Mouse (Mus musculus) embryonic facial prominence, embryonic 13.5 days (tissue): ENCODE measurements around the gene Csf2ra. TPM values are rescaled to one million over a fixed set of nuclear protein-coding genes. Genes with fewer than 3 reads are reported as not detected.
"Not testable (repeated sequence)": the region's sequence is repeated elsewhere in the genome, so short reads cannot be mapped to it uniquely, and the experiment has no call there.

Source experiments
- ATAC-seq: fragments of 200-750 bp; cut with Nextera tagmentation; 2 replicates; pipeline ENCODE4 v1.8.0; 2017; ENCODE audit warnings: low read depth; ENCODE audit not compliant: insufficient number of reproducible peaks, insufficient read depth, low FRiP score, low TSS enrichment
- H3K27ac ChIP-seq: fragments of 300-500 bp; sonication (generic); 2 replicates; pipeline ENCODE4 v1.5.1; 2015; ENCODE audit warnings: moderate library complexity, mild to moderate bottlenecking, inconsistent platforms
- H3K27me3 ChIP-seq: fragments of 300-500 bp; sonication (generic); 2 replicates; pipeline ENCODE4 v1.6.1; 2015; ENCODE audit warnings: mild to moderate bottlenecking, inconsistent platforms
- H3K36me3 ChIP-seq: fragments of 300-500 bp; sonication (generic); 2 replicates; pipeline ENCODE4 v1.6.1; 2015; ENCODE audit warnings: mild to moderate bottlenecking, inconsistent platforms
- H3K4me1 ChIP-seq: fragments of 300-500 bp; sonication (generic); 2 replicates; pipeline ENCODE4 v1.6.1; 2015; ENCODE audit warnings: inconsistent platforms
- H3K4me2 ChIP-seq: fragments of 300-500 bp; sonication (generic); 2 replicates; pipeline ENCODE4 v1.6.1; 2015; ENCODE audit warnings: moderate library complexity, mild to moderate bottlenecking, inconsistent platforms
- H3K4me3 ChIP-seq: fragments of 300-500 bp; sonication (generic); 2 replicates; pipeline ENCODE4 v1.5.1; 2015; ENCODE audit warnings: mild to moderate bottlenecking, inconsistent platforms
- H3K9ac ChIP-seq: fragments of 300-500 bp; sonication (generic); 2 replicates; pipeline ENCODE4 v1.6.1; 2015; ENCODE audit warnings: mild to moderate bottlenecking, inconsistent platforms
- H3K9me3 ChIP-seq: fragments of 300-500 bp; sonication (generic); 2 replicates; pipeline ENCODE4 v1.6.1; 2016; ENCODE audit warnings: inconsistent platforms
- WGBS: fragments of 180-500 bp; shearing (Covaris S2); methylation state at CpG from one replicate; pipeline ENCODE4 v1.1.7; 2015; ENCODE audit warnings: mixed read lengths; 5-methylcytosine and 5-hydroxymethylcytosine counted together
- polyA plus RNA-seq: library from polyadenylated mRNA; unstranded; fragments of >200 nt; fragmentation: Nextera tagmentation; extraction: Ambion mirVana; gene quantifications from 2 replicates; pipeline ENCODE4 v1.2.1, GENCODE M21; 2015

Gene Csf2ra
- polyA plus RNA-seq: 36.7 and 40.4 TPM in 2 replicates

DNA sequence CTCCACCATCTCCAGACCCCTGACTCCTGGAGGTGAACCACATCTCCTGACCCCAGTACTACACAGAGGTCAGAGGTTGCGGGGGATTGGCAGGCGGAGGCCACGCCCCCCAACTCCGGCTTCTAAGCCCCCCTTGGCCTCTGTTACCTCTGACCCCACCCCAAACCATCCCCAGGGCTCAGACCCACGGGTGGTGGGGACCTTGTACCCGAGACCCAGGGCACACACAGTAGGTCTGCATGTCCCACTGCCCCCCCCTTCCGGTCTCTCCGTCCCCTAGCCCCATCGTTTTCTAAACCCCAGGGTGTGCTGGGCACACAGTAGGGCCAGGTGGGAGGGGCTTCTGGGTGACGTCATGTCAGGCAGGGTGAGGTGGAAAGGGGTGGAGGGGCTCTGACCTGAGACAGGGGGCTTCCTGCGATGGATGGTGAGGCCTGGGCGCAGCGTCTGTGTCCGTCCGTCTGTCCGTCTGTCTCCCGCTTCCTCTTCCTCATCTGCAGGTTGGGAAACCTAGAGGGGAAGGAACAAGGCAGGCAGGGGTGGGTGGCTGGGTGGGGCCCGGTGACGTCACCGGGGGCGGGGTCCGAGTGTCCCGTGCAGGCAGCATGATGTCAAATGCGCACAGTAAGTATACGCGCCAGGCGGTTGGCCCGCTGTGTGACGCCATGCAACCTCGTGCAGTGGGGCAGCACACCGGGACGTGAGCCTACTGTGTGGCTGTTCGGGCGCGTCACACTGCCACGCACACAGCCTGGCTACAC is at the start of gene Csf2ra:
Csf2ra (minus strand) TSS at position 489 of the 761 bp plus-strand sequence.
- 59% methylated on average over 36 of the region's 36 CpGs for WGBS
- H3K36me3 ChIP-seq: no peaks in the 10 kb centered on the region
- H3K4me2 ChIP-seq: peak within 1 kb of the TSS; percentile 65
- H3K27ac ChIP-seq: peak within 1 kb of the TSS; percentile 82
- H3K9ac ChIP-seq: peak within 1 kb of the TSS; percentile 55; the same call in 1 of the 2 replicates
- peak within 1 kb of the TSS; percentile 59 for H3K4me3 ChIP-seq
- H3K4me1 ChIP-seq: no peaks in the 10 kb centered on the region; the same call in 1 of the 2 replicates
- no peak for ATAC-seq
- H3K9me3 ChIP-seq: 0 out of 2 replicates have a peak, but pooled peaks cover 4% of the 10 kb centered on the region
- no peaks in the 10 kb centered on the region for H3K27me3 ChIP-seq

DNA sequence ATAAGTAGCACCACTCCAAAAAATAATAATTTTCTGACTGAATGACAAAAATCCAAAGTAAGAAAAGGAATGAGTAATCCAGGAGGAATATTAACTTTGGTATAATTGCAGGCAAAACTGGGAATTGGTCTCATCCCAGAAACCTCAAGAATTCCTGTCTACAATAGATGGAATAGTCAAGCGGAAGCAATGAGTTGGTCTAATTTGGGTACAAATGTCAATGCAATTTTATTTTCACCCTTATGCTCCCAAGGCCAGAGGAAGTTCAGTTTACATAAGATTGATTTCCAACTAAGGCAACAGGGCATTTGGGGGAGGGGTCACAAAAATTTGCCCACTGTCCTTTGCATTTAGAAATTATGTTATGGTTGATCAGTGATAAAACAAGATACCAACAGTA is 47.2 kb upstream of the Csf2ra start:
- Histone ChIP-seq H3K4me1 (no peaks in the 10 kb centered on the region), H3K4me2 (no peak overlapping the region), H3K36me3 (no peaks in the 10 kb centered on the region), H3K9me3 (no peaks in the 10 kb centered on the region), H3K4me3 (no peak overlapping the region), H3K9ac (no peak overlapping the region), H3K27me3 (no peaks in the 10 kb centered on the region), H3K27ac (no peak overlapping the region)
- no peak for ATAC-seq
- 83% methylated on average over 1 of the region's 1 CpGs for WGBS

DNA sequence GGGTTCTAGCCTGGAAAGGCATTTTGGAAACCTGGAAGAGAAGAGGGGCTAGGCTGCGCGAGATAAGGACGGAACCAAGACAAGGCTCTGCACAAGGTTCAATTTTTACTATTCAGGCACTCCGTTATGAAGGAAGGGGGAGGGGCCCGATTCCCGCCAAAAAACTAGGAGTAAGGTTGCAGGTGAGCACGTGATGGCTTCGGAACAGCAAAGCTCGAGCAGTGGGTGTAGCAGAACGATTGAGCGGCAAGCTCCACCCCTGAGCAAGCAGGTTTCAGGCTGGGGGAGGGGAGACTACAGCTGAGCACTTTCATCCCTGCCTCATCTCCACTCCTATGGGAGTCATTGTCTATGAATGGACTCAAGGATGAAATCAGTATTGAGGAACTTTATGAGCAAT is 40.9 kb upstream of the Csf2ra start:
- not testable (repeated sequence) for H3K27ac ChIP-seq, H3K36me3 ChIP-seq, H3K9ac ChIP-seq, H3K9me3 ChIP-seq, H3K4me3 ChIP-seq, H3K27me3 ChIP-seq, H3K4me1 ChIP-seq, ATAC-seq, H3K4me2 ChIP-seq
- WGBS: 33% methylated on average over 11 of the region's 11 CpGs

DNA sequence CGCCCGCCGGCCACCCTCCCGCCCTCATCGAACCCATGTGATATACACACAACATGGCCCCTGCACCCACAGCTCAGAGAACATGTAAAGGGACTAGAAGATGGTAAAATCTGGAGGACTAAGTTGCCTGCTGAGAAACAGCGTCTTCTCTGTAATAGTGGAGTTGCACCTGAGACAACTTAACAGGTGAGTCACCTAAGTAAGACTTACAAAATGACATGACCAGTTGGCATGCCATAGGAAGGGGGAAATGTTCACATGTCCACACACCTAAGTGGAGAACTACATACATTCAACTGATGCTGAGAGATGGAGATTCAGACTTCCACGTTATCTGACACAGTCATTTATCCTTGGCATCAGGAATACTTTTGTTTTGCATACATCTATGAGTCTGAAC is 38.9 kb upstream of the Csf2ra start:
- WGBS: 22% methylated on average over 7 of the region's 7 CpGs

DNA sequence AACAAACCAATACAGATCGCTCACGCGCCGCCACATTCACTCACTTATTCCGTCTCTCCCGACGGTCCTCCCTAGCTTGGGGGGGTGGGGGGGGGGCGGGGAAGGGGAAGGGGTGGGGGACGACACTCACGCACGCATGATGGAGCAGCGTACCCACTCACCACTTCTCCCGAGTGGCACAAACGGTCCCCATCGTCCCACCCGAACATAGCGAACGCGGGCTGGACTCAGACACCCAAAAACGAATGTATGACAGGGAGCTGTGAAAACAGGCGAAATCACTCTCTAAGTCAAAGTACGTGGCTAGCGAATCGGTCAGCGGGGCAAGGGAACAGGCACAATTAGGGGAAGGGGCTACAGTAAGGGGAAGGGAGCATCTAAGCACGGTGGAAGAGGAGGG is 38.4 kb upstream of the Csf2ra start:
- H3K9me3 ChIP-seq: no peaks in the 10 kb centered on the region
- no peak overlapping the region for H3K4me3 ChIP-seq
- ATAC-seq: no peak
- 4% methylated on average over 25 of the region's 26 CpGs for WGBS
- no peak overlapping the region for H3K4me2 ChIP-seq
- no peak overlapping the region for H3K27ac ChIP-seq
- H3K4me1 ChIP-seq: no peaks in the 10 kb centered on the region
- H3K9ac ChIP-seq: no peak overlapping the region
- no peaks in the 10 kb centered on the region for H3K36me3 ChIP-seq
- no peaks in the 10 kb centered on the region for H3K27me3 ChIP-seq

More for the DNA sequence above, 38.9 kb upstream of the Csf2ra start:
- Histone ChIP-seq H3K4me2 (no peak overlapping the region), H3K27me3 (no peaks in the 10 kb centered on the region), H3K4me3 (no peak overlapping the region), H3K27ac (no peak overlapping the region), H3K9me3 (no peaks in the 10 kb centered on the region), H3K9ac (no peak overlapping the region), H3K4me1 (no peaks in the 10 kb centered on the region), H3K36me3 (no peaks in the 10 kb centered on the region)
- no peak for ATAC-seq

DNA sequence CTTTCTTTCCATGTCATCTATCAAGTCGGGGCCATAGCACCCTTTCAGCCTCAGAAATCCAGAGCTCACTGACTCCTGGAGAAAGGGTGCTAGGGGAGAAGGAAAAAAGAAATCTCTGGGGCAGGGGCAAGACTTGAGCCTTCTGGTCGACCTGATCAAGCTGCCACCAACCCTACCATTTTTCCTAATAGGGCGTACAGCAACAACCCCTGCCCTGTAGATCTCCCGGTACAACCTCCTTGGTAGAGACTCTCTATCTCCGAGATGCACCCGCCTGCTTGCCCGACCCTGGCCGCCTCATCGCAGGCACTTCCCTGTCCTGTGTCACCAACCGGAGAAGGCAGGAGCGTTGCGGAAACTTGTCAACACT is 38.0 kb upstream of the Csf2ra start:
- ATAC-seq: no peak
- 2% methylated on average over 12 of the region's 12 CpGs for WGBS
- Histone ChIP-seq H3K27ac (no peak overlapping the region), H3K9me3 (no peaks in the 10 kb centered on the region), H3K4me1 (no peaks in the 10 kb centered on the region), H3K4me3 (no peak overlapping the region), H3K36me3 (no peaks in the 10 kb centered on the region), H3K4me2 (no peak overlapping the region), H3K27me3 (no peaks in the 10 kb centered on the region), H3K9ac (no peak overlapping the region)

DNA sequence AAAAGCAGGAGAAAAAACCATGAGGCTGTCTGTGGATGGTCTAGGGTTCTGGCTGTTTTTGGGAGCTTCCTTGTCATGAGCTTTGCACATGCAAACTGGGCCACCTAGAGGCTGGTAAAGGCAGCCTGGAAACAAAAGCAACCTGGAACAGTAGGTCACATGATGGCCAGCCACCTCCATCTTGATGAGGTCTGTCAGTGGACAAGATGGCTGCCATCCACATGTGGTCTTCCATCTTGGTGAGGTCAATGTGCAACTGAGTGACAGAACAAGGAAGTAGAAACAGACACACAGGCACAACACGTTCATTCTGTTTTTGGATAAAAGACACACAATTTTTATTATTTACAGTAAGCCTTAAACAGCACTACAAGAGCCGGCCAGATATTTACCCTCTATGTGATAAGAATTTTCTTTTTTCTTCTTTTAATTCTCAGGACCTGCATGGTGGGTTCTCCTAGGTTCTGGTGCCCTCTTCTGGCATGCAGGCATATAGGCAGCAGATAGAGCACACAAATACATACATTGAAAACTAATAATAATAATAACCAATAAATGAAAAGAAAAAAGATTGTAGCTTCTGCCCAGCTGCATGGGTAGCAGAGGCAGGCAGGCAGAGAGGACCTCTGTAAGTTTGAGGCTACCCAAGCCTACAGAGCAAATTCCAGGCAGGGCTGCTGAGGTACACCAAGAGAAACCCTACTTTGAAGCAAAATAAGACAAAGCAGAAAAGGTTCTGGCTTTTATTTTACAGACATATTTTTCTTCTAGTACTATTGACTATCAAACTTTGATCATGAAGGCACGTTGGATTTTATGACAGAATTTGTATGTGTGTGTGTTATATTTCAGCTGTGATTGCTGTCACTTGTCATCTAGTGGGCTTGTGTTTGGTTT is 37.4 kb upstream of the Csf2ra start:
- H3K9ac ChIP-seq: no peak overlapping the region
- no peak overlapping the region for H3K27ac ChIP-seq
- no peaks in the 10 kb centered on the region for H3K4me1 ChIP-seq
- H3K36me3 ChIP-seq: no peaks in the 10 kb centered on the region
- WGBS: 31% methylated on average over 3 of the region's 3 CpGs
- no peaks in the 10 kb centered on the region for H3K27me3 ChIP-seq
- H3K4me3 ChIP-seq: no peak overlapping the region
- no peak overlapping the region for H3K4me2 ChIP-seq
- no peak for ATAC-seq
- no peaks in the 10 kb centered on the region for H3K9me3 ChIP-seq

DNA sequence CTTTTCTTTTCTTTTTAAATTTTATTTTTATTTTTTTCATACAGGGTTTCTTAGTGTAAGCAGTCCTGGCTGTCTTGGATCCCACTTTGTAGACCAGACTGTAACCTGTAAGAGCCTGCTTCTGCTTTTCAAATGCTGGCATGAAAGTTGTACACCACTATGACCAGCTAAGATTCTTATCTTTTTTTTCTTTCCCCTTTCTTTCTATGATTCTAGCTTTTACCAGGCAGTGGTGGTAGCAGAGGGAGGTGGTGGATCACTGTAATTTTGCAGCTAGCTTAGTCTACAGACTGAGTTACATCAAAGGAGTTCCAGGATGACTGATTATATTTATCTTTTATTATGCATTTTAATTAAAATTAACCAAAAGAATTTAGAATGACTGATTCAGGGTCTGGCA is 36.7 kb upstream of the Csf2ra start:
- no peak overlapping the region for H3K4me2 ChIP-seq
- H3K9ac ChIP-seq: no peak overlapping the region
- no peak overlapping the region for H3K27ac ChIP-seq
- ATAC-seq: no peak
- H3K27me3 ChIP-seq: no peaks in the 10 kb centered on the region
- no peak overlapping the region for H3K4me3 ChIP-seq
- H3K9me3 ChIP-seq: no peaks in the 10 kb centered on the region
- no peaks in the 10 kb centered on the region for H3K36me3 ChIP-seq
- H3K4me1 ChIP-seq: no peaks in the 10 kb centered on the region

DNA sequence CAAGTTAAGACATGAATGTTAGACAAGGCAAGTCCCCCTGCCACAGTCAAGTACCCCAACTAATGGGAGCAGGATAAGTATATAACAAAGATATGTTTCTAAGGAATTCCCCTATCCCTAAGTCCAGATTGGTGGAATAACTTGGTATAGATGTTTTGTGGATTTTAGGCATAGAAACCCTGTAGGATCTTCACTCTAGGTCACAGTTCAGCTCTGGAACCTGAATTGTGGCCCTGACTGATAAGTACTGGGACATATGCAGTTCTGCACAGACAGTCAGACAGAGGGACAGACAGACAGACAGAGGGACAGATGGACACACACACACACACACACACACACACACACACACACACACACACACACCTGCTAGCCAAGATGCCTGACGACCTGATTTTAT is 36.0 kb upstream of the Csf2ra start:
- Histone ChIP-seq H3K27ac (no peak overlapping the region), H3K4me3 (no peak overlapping the region), H3K9me3 (no peaks in the 10 kb centered on the region), H3K9ac (no peak overlapping the region), H3K36me3 (no peaks in the 10 kb centered on the region), H3K27me3 (no peaks in the 10 kb centered on the region), H3K4me2 (no peak overlapping the region), H3K4me1 (no peaks in the 10 kb centered on the region)
- ATAC-seq: 0 out of 2 replicates have a peak, but pooled peaks have one; percentile 60
- 100% methylated on average over 1 of the region's 1 CpGs for WGBS

DNA sequence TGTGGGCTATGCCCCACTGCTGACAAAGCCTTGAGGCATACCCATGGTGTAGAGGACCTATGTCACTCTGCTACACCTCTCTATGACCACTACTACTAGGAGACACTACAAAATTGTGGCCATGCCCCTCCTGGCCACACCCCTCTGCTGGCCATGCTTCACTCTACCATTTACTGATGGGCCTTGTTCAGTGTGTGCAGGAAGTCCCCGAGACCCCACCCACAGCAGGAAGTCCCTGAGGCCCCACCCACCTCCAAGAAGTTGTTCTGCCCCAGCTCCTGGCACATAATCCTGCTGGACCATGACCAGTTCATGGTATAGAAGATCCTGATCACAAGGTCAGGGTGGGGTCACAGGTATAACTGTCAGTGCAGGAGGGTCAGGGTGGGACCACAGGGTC is 33.0 kb upstream of the Csf2ra start:
- no peak overlapping the region for H3K4me2 ChIP-seq
- WGBS: 62% methylated on average over 1 of the region's 1 CpGs

DNA sequence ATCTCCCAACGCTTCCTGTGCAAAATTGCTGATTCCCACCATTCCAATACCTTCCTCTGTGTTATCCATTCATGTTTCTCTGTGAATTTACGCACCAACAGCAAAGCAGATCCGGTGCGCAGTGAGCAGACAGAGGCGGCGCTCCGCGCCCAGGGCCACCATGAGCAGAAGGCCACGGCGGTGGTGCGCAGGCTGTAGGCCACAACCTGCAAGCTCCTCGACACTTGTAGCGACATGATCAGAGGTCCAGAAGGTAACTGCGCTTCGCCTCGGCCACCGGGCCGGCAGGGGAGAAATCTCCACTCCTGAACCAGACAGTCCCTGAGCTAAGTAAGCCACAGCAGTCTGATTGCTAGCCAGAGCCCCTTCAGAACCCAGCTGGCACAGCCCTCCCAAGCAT is 29.5 kb upstream of the Csf2ra start:
- Histone ChIP-seq H3K4me3 (no peak overlapping the region), H3K4me2 (no peak overlapping the region), H3K27me3 (no peaks in the 10 kb centered on the region), H3K27ac (no peak overlapping the region), H3K9me3 (no peaks in the 10 kb centered on the region), H3K9ac (no peak overlapping the region), H3K36me3 (no peaks in the 10 kb centered on the region), H3K4me1 (no peaks in the 10 kb centered on the region)
- 92% methylated on average over 18 of the region's 18 CpGs for whole genome bisulfite sequencing
- no peak for ATAC-seq

More for the DNA sequence above, 33.0 kb upstream of the Csf2ra start:
- Histone ChIP-seq H3K27me3 (no peaks in the 10 kb centered on the region), H3K4me1 (no peaks in the 10 kb centered on the region), H3K9me3 (no peaks in the 10 kb centered on the region), H3K9ac (no peak overlapping the region), H3K4me3 (no peak overlapping the region), H3K27ac (no peak overlapping the region), H3K36me3 (no peaks in the 10 kb centered on the region)
- no peak for ATAC-seq
